Mouse (Mus musculus) E14TG2a.4 (cell line): ENCODE results near the gene Baiap2l1.

Source experiments
- CTCF ChIP-seq: conservative IDR thresholded peaks from 2 replicates; pipeline ENCODE4 v1.5.1; 2014; ENCODE audit warnings: low read length
- POU5F1 ChIP-seq: IDR thresholded peaks from 2 replicates; pipeline ENCODE4 v1.6.1; 2014; ENCODE audit warnings: low read length, borderline replicate concordance

GRCm38 (mm10) chr5:144359886-144360285, 2.0 kb upstream of the Baiap2l1 start:
- no peak for TF ChIP-seq CTCF
- no peak for TF ChIP-seq POU5F1
